Mouse (Mus musculus) liver, adult 2 months (tissue): ENCODE results near the gene Clmn.

Experiments
- CTCF ChIP-seq: fragments of 200-500 bp; IDR thresholded peaks from 2 replicates; pipeline ENCODE4 v1.5.1; 2011; ENCODE audit warnings: low read depth, low read length, control low read depth
- POLR2A ChIP-seq: fragments of 200-500 bp; IDR thresholded peaks from 2 replicates; pipeline ENCODE4 v1.6.1; 2011; ENCODE audit warnings: low read length, control low read depth; ENCODE audit not compliant: insufficient read depth; ENCODE audit errors: extremely low read depth

GRCm38 (mm10) chr12:104830283-104830639 is 34.6 kb downstream of the Clmn start:
- TF ChIP-seq CTCF (no peak), POLR2A (no peak)
